Mouse (Mus musculus): ENCODE results near the gene Trpm8.

Gene Trpm8

DNA sequence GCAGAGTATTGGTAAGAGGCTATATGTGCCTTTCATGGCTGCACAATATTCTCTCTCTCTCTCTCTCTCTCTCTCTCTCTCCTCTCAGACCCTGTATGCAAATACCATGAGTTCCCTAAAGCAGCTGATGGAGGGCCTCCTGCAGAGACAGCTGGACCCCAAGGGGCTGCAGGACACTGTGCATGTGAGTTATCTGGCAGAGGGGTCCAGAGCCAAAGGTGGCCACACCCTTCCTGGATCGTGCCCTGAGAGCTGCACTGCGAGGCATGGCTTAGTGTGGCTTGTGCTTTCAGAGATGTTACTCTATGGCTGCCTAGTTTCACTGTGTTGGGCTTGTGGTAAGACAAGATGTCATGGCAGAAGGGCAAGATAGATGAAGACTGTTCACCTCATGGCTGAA is 29.8 kb upstream of the Trpm8 start:
- no peak for DNase-seq (ENCODE audit: low spot score)

GRCm38 (mm10) chr1:88248658-88249057 is 28.8 kb upstream of the Trpm8 start:
- DNase-seq (ENCODE audit: low spot score), result no peak

DNA sequence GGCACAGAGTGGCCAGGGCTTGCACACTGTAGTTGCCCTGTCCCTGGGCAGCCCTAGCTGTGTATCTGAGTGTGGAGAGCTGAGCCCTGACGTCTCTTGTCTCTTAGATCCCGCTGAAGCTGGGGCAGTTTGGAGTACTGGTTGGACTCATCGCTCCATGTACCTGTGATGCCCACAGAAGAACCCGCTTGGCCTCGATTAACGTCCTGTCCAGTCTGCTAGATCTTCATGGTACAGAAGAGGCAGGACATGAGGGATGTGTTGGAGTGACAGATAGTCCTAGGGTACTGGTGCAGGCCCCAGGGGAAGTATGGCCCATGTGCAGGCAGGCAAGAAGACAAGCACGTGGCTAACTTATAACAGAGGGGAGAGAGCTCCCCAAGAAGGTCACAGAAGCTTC is 27.9 kb upstream of the Trpm8 start:
- no peak for DNase-seq (ENCODE audit: low spot score)

DNA sequence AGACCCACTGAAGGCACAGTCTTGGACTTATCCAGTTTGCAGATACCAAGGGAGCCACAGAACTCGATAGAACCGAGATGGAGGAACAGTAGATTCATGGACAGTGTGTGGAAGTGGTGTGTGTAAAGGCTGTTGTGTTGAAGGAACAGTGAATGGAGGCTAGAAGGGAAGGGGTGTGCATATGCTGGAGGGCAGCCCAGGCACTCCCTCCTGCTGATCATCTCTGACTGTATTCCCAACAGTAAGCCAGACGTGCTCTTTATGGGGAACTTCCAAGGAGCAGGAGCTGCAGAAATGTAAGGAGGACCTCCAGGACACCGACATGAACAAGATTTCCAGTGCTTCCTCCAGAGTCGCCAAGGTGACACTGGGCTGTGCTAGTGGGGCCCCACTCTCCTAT is 27.4 kb upstream of the Trpm8 start:
- DNase-seq (ENCODE audit: low spot score), result no peak

DNA sequence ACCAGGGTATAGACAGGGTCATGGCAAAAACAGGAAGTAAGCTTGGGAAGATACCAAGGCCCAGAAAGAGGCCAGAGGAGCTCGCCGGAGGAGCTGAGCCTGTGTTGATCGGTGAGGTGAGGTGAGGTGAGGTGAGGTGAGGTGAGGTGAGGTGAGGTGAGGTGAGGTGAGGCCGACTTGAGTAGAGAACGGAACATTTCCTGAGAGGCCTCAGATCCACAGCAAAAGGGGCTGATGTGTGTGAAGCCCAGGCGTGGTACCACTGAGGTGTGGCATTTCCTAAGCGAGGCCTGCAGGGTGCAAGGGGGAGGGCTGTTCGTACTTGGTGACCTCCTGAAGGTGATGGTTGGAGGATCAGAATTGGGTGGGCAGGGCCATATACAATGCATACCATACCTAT is 24.4 kb upstream of the Trpm8 start:
- no peak for DNase-seq (ENCODE audit: low spot score)

DNA sequence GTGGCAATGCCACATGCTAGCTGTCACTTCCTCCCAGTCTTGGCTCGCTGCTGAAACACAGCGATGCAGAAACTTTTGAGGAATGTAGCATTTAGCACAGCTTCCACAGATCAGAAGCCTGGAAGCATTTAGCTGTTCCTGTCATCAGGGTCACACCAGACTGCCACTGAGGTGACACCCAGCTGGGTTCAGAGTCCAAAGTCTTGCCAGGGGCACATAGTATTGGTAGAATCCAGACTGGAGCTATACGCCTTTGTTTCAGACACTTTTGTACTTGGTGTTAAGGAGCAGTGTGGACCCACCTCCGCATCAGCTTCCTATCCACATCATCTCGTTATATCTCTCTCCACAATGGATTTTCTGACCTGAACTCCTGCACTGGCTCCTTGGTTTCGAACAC is 23.9 kb upstream of the Trpm8 start:
- no peak for DNase-seq (ENCODE audit: low spot score)

DNA sequence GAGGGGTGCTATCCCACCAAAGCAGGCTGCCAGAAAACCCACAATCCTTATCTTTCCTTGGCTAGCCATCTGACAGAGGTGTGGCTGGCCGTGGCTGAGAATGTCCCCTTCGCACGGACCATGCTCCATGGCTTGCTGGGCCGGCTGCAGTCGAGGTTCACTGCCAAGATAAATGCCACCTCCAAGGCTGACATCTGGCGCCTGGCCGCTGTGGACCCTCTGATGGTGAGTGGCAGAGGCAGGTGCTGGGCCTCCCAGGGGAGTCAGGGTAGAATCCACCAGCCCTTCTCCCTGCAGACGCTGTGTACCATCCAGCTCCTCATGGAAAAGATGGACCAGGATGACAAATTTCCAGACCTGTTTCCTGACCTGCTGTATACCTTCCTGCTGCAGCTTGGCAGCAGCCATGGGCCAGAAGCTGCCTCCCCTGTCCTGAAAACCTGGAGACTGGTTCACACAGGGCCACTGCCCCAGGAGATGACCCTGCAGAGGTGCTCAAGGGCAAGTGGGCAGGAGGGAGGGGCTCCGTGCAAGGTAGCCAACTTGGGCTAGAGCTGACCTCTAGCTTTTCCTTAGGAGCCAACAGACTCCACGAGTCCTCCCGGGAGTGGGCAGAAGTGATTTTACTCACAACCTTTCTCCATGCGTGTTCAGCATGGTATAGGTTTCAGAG is 22.5 kb upstream of the Trpm8 start:
- no peak for DNase-seq (ENCODE audit: low spot score)

DNA sequence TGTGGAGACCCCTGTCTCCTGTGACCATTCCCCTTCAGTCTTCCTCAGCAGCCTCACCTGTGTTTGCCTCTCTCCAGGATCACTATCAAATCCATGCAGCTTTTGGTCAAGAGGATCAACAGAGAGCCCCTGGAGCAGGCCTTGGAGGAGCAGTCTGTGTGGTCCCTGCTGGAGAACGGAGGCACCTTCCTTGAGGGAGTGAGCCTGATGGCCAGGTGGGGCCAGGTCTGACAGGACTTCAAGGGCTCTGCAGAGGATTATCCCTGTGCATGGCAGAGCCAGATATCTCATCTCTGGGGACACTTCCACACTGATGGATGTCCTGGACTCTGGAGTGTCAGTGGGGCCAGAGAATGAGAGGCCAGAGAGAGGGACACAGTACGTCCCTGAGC is 22.0 kb upstream of the Trpm8 start:
- no peak for DNase-seq (ENCODE audit: low spot score)

- no peak for DNase-seq (ENCODE audit: low spot score)
These were observed 21.3 kb upstream of the Trpm8 start for GRCm38 (mm10) chr1:88255989-88256754.

GRCm38 (mm10) chr1:88256886-88257663 is 20.4 kb upstream of the Trpm8 start:
- DNase-seq (ENCODE audit: low spot score), result no peak

DNA sequence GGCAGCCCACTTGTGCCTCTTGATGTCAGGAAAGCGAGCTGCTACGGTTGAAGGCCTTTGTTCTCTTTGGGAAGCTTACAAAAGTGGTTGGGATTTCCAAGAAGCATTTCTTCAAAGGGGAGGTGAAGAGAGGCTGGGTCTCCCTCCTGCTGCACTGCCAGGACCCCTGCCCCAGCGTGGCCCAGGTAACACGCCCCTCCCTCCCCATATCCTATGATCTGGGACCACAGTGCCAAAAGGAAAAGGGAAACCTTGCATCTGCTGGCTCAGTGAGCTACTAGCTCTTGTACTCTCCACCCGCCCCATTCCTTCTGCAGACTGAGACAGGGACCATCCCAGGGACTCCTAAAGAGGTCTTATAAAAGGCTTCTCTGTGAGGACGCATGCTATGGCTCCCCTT is 19.8 kb upstream of the Trpm8 start:
- DNase-seq (ENCODE audit: low spot score), result no peak

- no peak for DNase-seq (ENCODE audit: low spot score)
These were observed 19.1 kb upstream of the Trpm8 start for GRCm38 (mm10) chr1:88258361-88258760.

GRCm38 (mm10) chr1:88258881-88259642 is 18.4 kb upstream of the Trpm8 start:
- no peak for DNase-seq (ENCODE audit: low spot score)

GRCm38 (mm10) chr1:88259643-88260024 is 17.8 kb upstream of the Trpm8 start:
- no peak for DNase-seq (ENCODE audit: low spot score)

DNA sequence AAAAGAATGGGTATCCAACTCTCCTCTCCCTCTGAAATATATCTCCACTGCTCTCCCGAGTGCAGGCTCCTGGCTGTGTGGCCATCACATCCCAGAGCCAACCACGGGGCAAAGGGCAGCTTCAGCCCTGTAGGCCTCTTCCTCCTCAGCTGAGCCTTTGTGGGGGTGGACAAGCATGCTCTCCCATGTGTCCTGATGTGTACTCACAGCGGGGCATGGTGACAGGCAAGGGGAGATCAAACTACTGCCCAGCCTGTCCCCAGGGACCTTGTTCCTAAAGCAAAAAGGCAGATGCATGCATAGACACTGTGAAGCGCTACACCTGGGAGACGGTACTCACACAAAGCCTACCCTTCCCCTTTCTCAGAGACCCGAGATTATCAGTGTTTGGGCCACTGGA is 17.3 kb upstream of the Trpm8 start:
- DNase-seq (ENCODE audit: low spot score), result no peak

DNA sequence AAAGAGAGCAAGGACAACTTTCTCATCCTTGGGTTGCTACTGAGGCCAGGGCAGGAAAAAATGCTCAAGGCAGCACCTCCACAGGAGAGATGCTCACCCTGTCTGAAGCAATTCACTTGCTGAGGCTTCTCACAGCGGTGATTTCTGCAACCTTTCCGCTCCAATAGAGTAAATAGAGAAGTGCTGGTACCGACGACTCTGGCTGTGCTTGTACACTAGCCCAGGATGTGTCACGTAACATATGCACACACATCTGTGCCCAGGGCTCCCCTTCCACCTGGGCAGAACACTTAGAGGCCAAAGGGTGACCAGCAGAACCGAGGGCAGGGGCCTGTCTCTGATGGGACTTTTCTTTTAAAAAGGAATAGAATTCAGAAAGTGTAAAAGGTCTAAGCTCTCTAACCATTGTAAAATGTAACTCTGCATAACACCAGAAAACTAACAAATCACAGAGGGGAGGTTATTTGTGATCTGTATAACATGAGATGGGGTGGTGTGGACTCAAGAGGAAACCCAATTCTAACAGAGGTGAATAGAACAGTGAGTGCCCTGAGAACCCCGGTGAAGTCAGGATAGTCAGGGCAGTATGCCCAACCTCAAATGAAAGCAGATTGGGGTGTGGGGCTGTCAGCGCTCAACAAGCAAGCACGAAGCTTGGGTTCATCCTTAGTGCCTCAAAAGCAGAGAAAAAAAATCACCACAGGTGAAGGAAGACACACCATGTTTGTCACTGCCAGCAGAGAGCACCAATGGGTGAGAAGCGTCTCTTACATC is 16.7 kb upstream of the Trpm8 start:
- no peak for DNase-seq (ENCODE audit: low spot score)

DNA sequence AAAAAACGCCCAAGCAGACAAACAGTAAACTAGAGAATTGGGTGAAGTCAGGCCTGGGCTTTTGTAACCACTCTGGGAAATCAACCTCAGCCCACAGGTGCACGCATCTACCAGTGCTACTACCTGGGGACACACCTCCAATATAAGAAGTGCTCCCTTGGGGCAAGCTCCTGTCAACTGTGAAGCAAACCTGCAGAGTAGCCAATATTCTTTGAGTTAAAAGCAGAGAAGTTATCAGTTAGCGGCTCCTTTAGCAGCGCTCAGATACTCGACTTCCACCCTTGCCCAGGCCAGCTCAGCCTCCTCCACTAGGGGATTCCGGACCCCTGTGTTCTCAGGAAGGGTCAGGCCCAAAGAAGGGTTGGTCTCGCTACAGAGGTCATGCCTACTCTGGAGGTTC is 15.8 kb upstream of the Trpm8 start:
- no peak for DNase-seq (ENCODE audit: low spot score)

DNA sequence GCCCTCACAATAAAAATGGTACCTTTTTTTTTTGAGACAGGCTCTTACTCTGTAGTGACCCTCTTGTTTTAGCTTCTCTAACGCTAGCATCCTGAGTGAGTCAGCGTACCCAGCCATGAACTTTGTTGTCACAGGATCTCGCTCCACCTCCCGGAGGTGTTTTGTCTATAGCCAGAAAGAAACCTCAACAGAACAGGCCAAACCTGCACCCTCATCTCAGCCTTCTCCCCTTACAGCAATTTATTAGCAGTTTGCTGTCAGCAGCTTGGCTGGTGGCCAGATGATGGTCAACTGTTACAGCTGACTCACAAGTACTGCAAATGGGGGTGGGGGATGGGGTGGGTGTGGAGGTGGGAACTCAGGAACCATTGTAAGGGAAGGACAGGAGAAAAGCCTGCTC is 15.2 kb upstream of the Trpm8 start:
- DNase-seq (ENCODE audit: low spot score), result no peak

- DNase-seq (ENCODE audit: low spot score), result no peak
These were observed 14.5 kb upstream of the Trpm8 start for GRCm38 (mm10) chr1:88262961-88263360.

GRCm38 (mm10) chr1:88263778-88264177 is 13.7 kb upstream of the Trpm8 start:
- no peak for DNase-seq (ENCODE audit: low spot score)

- no peak for DNase-seq (ENCODE audit: low spot score)
These were observed 13.1 kb upstream of the Trpm8 start for GRCm38 (mm10) chr1:88264237-88264868.
